Mouse (Mus musculus): ENCODE results near the gene Atp9a. TPM values are rescaled to one million over a fixed set of nuclear protein-coding genes. Genes with fewer than 3 reads are reported as not detected.

Gene Atp9a
- polyA plus RNA-seq, 1 experiment: not detected

DNA sequence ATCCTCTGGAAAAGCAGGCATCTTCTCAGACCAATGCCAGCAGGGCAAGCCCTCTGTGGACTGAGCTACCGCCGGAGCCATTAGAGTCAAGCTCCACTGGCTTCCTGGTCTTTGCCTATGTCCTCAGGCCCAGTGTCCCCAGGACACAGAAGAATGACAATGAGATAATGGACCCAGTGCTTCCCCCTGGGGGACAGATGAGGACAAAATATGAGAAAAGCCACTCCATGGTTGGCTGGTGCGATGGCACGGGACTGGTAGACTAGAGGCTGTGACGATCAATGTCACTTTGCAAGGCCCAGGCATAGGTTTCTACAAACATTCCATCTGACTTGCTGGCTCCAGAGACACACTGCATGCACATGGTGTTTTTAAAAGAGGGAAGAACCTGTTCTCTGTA, 149.2 kb downstream of the Atp9a start:
- Histone ChIP-seq H3K4me1 (ENCODE audit: control insufficient read depth, insufficient read depth, low read length) (peaks cover 23% of the 10 kb centered on the region), H3K27ac (ENCODE audit: insufficient read depth, low read depth, low read length) (no peak overlapping the region), H3K4me3 (ENCODE audit: insufficient read depth, low read depth, low read length) (no peak overlapping the region)
- no peak for TF ChIP-seq CTCF (IDR thresholded peaks at IDR 0.05; ENCODE audit: insufficient read depth, low read depth, low read length)
- no peak for TF ChIP-seq POLR2A (IDR thresholded peaks at IDR 0.05; ENCODE audit: insufficient read depth, low read depth, low read length)
- WGBS: 90% methylated on average over 5 of the region's 5 CpGs

DNA sequence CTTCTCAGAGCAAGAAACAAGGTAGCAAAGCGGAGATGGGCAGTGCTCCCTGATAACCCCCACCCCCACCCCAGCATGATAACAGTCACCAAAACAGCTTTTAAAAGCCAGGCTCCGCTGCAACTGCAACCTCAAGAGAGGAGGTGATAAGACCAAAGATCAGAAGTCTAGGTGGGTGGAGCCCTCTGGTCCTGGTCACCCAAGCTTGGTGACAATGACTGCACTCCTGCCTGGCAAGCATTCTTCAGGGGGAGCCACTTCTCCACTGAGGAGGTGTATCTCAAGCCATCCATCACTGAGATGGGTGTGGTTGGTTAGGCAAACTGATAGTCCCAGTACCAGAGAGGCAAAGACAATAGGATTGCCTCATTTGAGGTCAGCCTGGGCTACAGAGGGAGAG, 151.1 kb downstream of the Atp9a start:
- Histone ChIP-seq H3K4me3 (ENCODE audit: insufficient read depth, low read depth, low read length) (no peak overlapping the region), H3K27ac (ENCODE audit: insufficient read depth, low read depth, low read length) (no peak overlapping the region), H3K4me1 (ENCODE audit: control insufficient read depth, insufficient read depth, low read length) (peaks cover 30% of the 10 kb centered on the region)
- TF ChIP-seq CTCF (IDR thresholded peaks at IDR 0.05; ENCODE audit: insufficient read depth, low read depth, low read length): no peak
- TF ChIP-seq POLR2A (IDR thresholded peaks at IDR 0.05; ENCODE audit: insufficient read depth, low read depth, low read length): no peak
- WGBS: 98% methylated on average over 2 of the region's 2 CpGs

DNA sequence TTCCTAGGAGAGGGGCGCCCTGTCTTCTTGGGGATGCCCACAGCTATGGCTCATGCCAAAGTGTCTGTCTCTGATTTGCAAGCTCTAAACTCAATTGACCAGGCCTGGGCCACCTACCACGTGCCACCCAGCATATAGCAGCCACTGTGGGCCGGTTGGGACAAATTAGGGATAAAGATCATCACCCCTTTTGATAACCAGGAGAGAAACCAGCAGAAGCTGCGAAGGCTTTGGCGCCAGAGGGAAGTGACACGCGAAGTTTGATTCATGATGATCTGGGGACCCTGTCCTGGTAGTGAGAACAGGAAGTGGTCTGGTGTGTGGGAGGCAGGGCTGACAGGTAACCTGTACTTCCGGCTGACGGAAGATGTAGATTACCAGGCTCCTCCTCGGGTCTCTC, 151.7 kb downstream of the Atp9a start:
- TF ChIP-seq CTCF (IDR thresholded peaks at IDR 0.05; ENCODE audit: insufficient read depth, low read depth, low read length): no peak
- no peak for TF ChIP-seq POLR2A (IDR thresholded peaks at IDR 0.05; ENCODE audit: insufficient read depth, low read depth, low read length)
- 76% methylated on average over 10 of the region's 10 CpGs for WGBS

DNA sequence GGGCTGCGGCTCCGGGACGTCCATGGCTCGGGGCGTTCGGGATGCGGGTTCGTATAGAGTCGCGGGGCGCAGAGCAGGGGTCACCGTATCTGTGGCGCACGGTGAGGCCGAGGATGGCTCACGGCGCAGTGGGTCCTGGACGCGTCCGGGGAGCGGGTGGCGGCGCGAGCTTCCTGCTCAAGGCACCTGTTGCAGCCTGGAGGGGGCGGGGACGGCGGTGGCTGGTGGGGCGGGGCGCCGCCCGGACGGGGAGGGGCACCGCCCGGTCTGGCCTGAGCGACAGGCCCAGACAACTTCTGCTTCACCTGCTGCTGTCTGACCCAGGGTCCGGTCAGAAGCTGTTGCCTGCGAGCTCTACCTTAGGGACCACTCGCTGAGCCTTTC, 152.0 kb downstream of the Atp9a start:
- H3K4me1 ChIP-seq (ENCODE audit: control insufficient read depth, insufficient read depth, low read length): peaks cover 26% of the 10 kb centered on the region
- 10% methylated on average over 38 of the region's 38 CpGs for WGBS
- H3K4me3 ChIP-seq (ENCODE audit: insufficient read depth, low read depth, low read length): peak overlapping the region; percentile 10; the same call in 1 of the 2 replicates
- no peak overlapping the region for H3K27ac ChIP-seq (ENCODE audit: insufficient read depth, low read depth, low read length)
- no peak for TF ChIP-seq POLR2A (IDR thresholded peaks at IDR 0.05; ENCODE audit: insufficient read depth, low read depth, low read length)
- TF ChIP-seq CTCF (IDR thresholded peaks at IDR 0.05; ENCODE audit: insufficient read depth, low read depth, low read length): no peak

More for the DNA sequence above, 151.7 kb downstream of the Atp9a start:
- H3K4me3 ChIP-seq (ENCODE audit: insufficient read depth, low read depth, low read length): no peak overlapping the region
- H3K27ac ChIP-seq (ENCODE audit: insufficient read depth, low read depth, low read length): no peak overlapping the region
- H3K4me1 ChIP-seq (ENCODE audit: control insufficient read depth, insufficient read depth, low read length): peaks cover 26% of the 10 kb centered on the region

DNA sequence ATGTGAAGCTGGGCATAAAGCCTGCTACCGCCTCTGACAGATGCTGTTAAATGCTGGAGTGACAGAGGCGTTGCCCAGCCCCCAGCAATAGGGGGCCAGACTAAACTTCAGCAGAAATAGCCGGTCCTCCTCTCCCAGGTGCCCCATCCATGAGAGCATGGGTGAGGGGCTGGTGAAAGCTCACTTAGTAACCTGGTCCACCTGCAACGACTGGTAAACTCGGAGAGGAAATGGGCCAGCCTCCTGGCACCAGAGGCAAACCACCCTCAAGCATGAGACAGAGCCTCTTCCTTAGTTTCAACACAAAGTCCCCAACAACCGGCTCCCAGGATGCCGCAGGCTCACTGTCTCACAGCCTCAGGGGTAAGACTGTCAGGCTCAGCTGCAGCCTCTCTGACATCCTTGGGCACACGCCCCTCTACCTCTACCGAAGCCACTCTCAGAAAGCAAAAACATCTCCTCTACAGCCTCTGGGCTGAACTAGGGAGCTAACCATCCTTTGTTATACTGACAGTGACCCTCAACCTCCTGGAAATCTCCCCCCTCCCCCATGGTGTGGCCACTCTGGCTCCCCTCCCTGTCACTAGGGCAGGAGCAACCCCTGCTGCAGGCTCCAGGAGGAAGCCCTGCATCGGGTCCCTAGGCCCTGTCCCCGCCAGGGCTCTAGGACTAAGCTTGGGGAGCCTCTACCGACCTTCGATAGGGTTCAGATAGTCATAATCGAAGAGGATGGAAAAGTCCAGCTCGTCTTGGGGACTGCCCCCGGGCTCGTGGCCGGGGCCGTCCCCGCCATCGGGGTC, 152.6 kb downstream of the Atp9a start:
- Histone ChIP-seq H3K4me3 (ENCODE audit: insufficient read depth, low read depth, low read length) (peak overlapping the region; percentile 10; the same call in 1 of the 2 replicates), H3K4me1 (ENCODE audit: control insufficient read depth, insufficient read depth, low read length) (peaks cover 26% of the 10 kb centered on the region), H3K27ac (ENCODE audit: insufficient read depth, low read depth, low read length) (no peak overlapping the region)
- WGBS: 23% methylated on average over 21 of the region's 21 CpGs
- TF ChIP-seq POLR2A (IDR thresholded peaks at IDR 0.05; ENCODE audit: insufficient read depth, low read depth, low read length) (no peak), CTCF (IDR thresholded peaks at IDR 0.05; ENCODE audit: insufficient read depth, low read depth, low read length) (no peak)

DNA sequence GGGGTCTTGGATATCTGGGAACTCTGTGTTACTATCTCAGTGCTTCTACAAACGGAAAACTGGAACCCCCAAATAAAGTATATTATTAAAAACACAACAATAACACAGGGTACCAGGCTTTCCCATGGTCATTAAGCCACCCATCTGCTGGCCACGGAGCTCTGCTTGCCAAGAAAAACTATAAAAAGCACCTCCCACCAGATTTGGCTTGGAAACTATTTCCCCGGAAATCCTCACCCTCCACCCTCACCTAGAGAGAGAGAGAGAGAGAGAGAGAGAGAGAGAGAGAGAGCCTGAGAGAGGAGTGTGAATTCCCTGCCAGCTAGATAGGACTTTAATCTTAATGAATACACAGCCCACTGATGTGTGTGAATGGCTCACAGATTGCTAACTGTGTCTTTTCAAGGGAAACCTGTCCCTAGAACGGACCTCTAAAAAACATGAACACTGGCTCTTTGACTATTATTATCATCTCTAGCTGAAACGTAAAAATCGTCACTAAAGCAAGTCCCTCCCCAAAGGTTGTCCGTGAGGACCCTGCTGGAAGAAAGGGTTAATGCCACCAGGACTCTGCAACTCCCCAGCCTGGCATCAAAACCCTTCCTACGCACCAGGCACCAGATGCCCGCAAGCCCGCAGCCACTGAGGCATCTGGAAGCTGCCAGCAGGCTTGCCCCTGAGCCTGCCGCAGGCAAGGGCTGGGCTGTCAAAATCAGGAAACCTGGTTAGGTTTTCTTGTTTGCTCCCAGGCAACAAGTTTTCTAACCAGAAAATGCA, 153.4 kb downstream of the Atp9a start:
- Histone ChIP-seq H3K4me3 (ENCODE audit: insufficient read depth, low read depth, low read length) (no peak overlapping the region), H3K27ac (ENCODE audit: insufficient read depth, low read depth, low read length) (no peak overlapping the region), H3K4me1 (ENCODE audit: control insufficient read depth, insufficient read depth, low read length) (peaks cover 29% of the 10 kb centered on the region)
- TF ChIP-seq POLR2A (IDR thresholded peaks at IDR 0.05; ENCODE audit: insufficient read depth, low read depth, low read length) (no peak), CTCF (IDR thresholded peaks at IDR 0.05; ENCODE audit: insufficient read depth, low read depth, low read length) (no peak)
- 26% methylated on average over 11 of the region's 11 CpGs for WGBS

DNA sequence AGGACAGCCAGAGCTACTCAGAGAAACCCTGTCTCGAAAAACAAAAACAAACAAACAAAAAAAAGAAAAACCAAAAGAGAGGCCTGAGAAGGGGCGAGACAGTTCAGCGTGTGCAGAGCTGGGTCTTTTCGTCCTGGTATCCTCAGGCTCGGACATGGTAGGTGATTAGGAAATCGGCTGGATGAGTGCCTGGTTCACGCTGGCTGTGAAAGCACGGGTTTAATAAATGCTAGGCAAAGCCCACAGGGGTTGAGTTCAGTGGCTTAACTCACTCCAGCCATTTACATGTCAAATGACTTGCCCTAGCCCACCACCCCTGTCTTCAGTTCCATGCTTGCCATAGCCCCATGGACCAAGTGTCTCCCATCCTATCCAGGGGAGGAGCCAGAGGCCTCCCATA, 155.1 kb downstream of the Atp9a start:
- no peak overlapping the region for H3K27ac ChIP-seq (ENCODE audit: insufficient read depth, low read depth, low read length)
- TF ChIP-seq CTCF (IDR thresholded peaks at IDR 0.05; ENCODE audit: insufficient read depth, low read depth, low read length): no peak
- TF ChIP-seq POLR2A (IDR thresholded peaks at IDR 0.05; ENCODE audit: insufficient read depth, low read depth, low read length): no peak

DNA sequence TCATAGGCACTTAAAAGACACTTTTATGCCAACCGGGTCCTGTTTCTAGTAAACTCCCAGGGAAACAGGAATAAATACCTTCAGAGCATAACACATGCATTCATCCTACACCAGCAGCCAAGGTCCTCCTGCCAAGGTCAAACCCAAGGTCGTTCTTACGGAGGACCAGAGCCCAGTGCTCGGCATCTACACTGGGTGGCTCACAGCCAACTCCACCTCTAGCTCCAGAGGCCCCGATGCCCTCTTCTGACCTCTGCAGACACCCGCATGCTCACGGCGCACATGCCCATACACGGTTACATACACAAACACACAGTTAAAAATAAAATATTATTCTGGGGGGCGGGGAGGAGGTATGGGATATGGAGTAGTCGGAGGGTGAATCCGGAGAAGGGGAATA, 155.7 kb downstream of the Atp9a start:
- WGBS: 88% methylated on average over 12 of the region's 12 CpGs
- Histone ChIP-seq H3K4me1 (ENCODE audit: control insufficient read depth, insufficient read depth, low read length) (peaks cover 31% of the 10 kb centered on the region), H3K27ac (ENCODE audit: insufficient read depth, low read depth, low read length) (no peak overlapping the region), H3K4me3 (ENCODE audit: insufficient read depth, low read depth, low read length) (no peak overlapping the region)
- TF ChIP-seq CTCF (IDR thresholded peaks at IDR 0.05; ENCODE audit: insufficient read depth, low read depth, low read length): no peak

More for the DNA sequence above, 155.1 kb downstream of the Atp9a start:
- WGBS: 80% methylated on average over 8 of the region's 8 CpGs
- peaks cover 31% of the 10 kb centered on the region for H3K4me1 ChIP-seq (ENCODE audit: control insufficient read depth, insufficient read depth, low read length)
- no peak overlapping the region for H3K4me3 ChIP-seq (ENCODE audit: insufficient read depth, low read depth, low read length)

DNA sequence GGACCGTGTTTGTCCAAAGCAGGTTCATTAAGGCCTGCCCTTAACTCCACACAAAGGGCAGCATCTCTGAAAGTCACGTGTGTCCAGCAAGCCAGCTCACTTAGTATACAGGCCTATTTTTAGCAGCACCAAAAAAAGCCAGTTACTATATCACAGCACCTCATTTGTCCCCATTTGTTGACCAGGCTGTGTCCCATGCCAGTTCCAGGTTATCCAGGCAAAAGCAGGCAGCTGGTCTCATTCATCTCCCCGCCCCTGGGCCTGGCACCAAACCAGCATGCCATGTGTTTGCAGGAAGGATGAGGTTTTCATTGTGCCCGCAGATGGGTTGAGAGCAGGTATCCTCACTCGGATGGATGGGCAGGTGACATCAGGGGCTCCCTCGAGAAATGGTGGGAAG, 157.4 kb downstream of the Atp9a start:
- H3K27ac ChIP-seq (ENCODE audit: insufficient read depth, low read depth, low read length): no peak overlapping the region
- 85% methylated on average over 6 of the region's 6 CpGs for WGBS

More for the DNA sequence above, 157.4 kb downstream of the Atp9a start:
- Histone ChIP-seq H3K4me1 (ENCODE audit: control insufficient read depth, insufficient read depth, low read length) (peaks cover 23% of the 10 kb centered on the region), H3K4me3 (ENCODE audit: insufficient read depth, low read depth, low read length) (no peak overlapping the region)
- TF ChIP-seq POLR2A (IDR thresholded peaks at IDR 0.05; ENCODE audit: insufficient read depth, low read depth, low read length): no peak
- no peak for TF ChIP-seq CTCF (IDR thresholded peaks at IDR 0.05; ENCODE audit: insufficient read depth, low read depth, low read length)

Other genes with a start within 250 kb of the Atp9a start
- gene Nfatc2, start 140.8 kb downstream of the Atp9a start, polyA plus RNA-seq (2012; ENCODE audit: insufficient read depth, insufficient read length, low replicate concordance, missing spikeins): not detected in 2 replicates
- not detected in 2 replicates for gene Sall4, start 25.5 kb upstream of the Atp9a start, polyA plus RNA-seq (2012; ENCODE audit: insufficient read depth, insufficient read length, low replicate concordance, missing spikeins)
- gene Zfp64, start 213.2 kb upstream of the Atp9a start, polyA plus RNA-seq (2012; ENCODE audit: insufficient read depth, insufficient read length, low replicate concordance, missing spikeins): not detected in 2 replicates